Mouse (Mus musculus) bone marrow, adult 2 months (tissue): ENCODE results near the gene H2-Eb2.

ENCODE experiments used
- CTCF ChIP-seq: fragments of 200-500 bp; IDR thresholded peaks from 2 replicates; pipeline ENCODE4 v1.5.1; 2011; ENCODE audit warnings: low read length, control low read depth; ENCODE audit not compliant: control insufficient read depth, insufficient read depth
- POLR2A ChIP-seq: fragments of 200-500 bp; IDR thresholded peaks from 2 replicates; pipeline ENCODE4 v1.6.1; 2011; ENCODE audit warnings: low read depth, mild to moderate bottlenecking, control low read depth, low read length, borderline replicate concordance; ENCODE audit not compliant: control insufficient read depth

DNA sequence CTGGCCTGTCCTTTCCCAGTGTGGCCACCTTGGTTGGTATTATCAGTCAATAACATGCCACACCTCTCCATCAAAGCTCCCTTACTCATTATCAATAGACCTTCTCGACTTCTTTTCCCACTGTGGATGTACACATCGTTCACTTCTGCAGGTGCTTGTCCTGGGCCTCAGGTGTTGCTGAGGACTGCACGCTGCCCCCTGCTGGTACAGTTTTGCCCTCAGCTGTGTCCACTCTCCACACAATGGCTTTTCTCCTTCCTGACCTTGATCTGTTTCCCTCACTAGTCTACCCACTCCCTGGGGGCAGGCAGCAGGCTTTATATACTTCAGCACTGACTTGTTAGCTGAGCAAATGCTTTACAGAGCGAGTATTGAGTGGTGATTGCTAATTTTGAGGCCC lies 39.6 kb upstream of the H2-Eb2 start:
- TF ChIP-seq POLR2A (no peak), CTCF (peak; percentile 78)
